Mouse (Mus musculus): ENCODE data around the gene Lrp1.

The Lrp1 gene

GRCm38 (mm10) chr10:127519041-127519701 is 101.8 kb downstream of the Lrp1 start:
- no peak for DNase-seq

GRCm38 (mm10) chr10:127517941-127518340 is 103.0 kb downstream of the Lrp1 start:
- DNase-seq, result no peak

GRCm38 (mm10) chr10:127516576-127517260 is 104.2 kb downstream of the Lrp1 start:
- DNase-seq, result peak; percentile 82

GRCm38 (mm10) chr10:127515983-127516459 is 104.9 kb downstream of the Lrp1 start:
- no peak for DNase-seq

- DNase-seq, result no peak
Observed at GRCm38 (mm10) chr10:127515271-127515982, 105.5 kb downstream of the Lrp1 start.

- peak; percentile 69 for DNase-seq
Observed at GRCm38 (mm10) chr10:127514764-127515163, 106.2 kb downstream of the Lrp1 start, which contains the start of gene Ndufa4l2. TSS of gene Ndufa4l2 (plus strand) at chr10:127514967.

GRCm38 (mm10) chr10:127514111-127514698 is 106.7 kb downstream of the Lrp1 start:
- DNase-seq, result no peak

GRCm38 (mm10) chr10:127513501-127514091 is 107.4 kb downstream of the Lrp1 start:
- DNase-seq, result no peak

GRCm38 (mm10) chr10:127512813-127513212 is 108.1 kb downstream of the Lrp1 start:
- peak; percentile 96 for DNase-seq

GRCm38 (mm10) chr10:127512307-127512666 is 108.7 kb downstream of the Lrp1 start:
- DNase-seq, result no peak

GRCm38 (mm10) chr10:127511634-127512306 is 109.2 kb downstream of the Lrp1 start:
- DNase-seq, result peak; percentile 53

GRCm38 (mm10) chr10:127510895-127511617 is 109.9 kb downstream of the Lrp1 start:
- DNase-seq, result no peak

- DNase-seq, result no peak
Observed at GRCm38 (mm10) chr10:127509837-127510701, 110.9 kb downstream of the Lrp1 start.

- peak; percentile 93 for DNase-seq
Observed at GRCm38 (mm10) chr10:127509051-127509836, 111.7 kb downstream of the Lrp1 start.

- DNase-seq, result peak; percentile 89
Observed at GRCm38 (mm10) chr10:127508239-127508638, 112.7 kb downstream of the Lrp1 start.

- no peak for DNase-seq
Observed at GRCm38 (mm10) chr10:127500894-127501893, 119.8 kb downstream of the Lrp1 start, which contains the start of gene Stac3. TSS of gene Stac3 (plus strand) at chr10:127501686.

GRCm38 (mm10) chr10:127500042-127500441 is 120.9 kb downstream of the Lrp1 start:
- no peak for DNase-seq

- no peak for DNase-seq
Observed at GRCm38 (mm10) chr10:127499516-127499915, 121.4 kb downstream of the Lrp1 start.
